Mouse (Mus musculus) intestine, embryonic 15.5 days (tissue): ENCODE measurements around the gene Adgrf3. TPM values are rescaled to one million over a fixed set of nuclear protein-coding genes. Genes with fewer than 3 reads are reported as not detected.

Source experiments
- ATAC-seq: fragments of 200-750 bp; cut with Nextera tagmentation; 2 replicates; pipeline ENCODE4 v1.8.0; 2017; ENCODE audit warnings: moderate TSS enrichment, moderate library complexity
- H3K27ac ChIP-seq: fragments of 300-500 bp; sonication (generic); 2 replicates; pipeline ENCODE4 v1.5.1; 2015; ENCODE audit warnings: mild to moderate bottlenecking, inconsistent platforms
- H3K27me3 ChIP-seq: fragments of 300-500 bp; sonication (generic); replicated peaks from 2 replicates; pipeline ENCODE4 v1.6.1; 2015; ENCODE audit warnings: inconsistent platforms
- H3K36me3 ChIP-seq: fragments of 300-500 bp; sonication (generic); 2 replicates; pipeline ENCODE4 v1.6.1; 2015; ENCODE audit warnings: inconsistent platforms
- H3K4me1 ChIP-seq: fragments of 300-500 bp; sonication (generic); replicated peaks from 2 replicates; pipeline ENCODE4 v1.6.1; 2015; ENCODE audit warnings: inconsistent platforms
- H3K4me2 ChIP-seq: fragments of 300-500 bp; sonication (generic); replicated peaks from 2 replicates; pipeline ENCODE4 v1.6.1; 2015; ENCODE audit warnings: mild to moderate bottlenecking, inconsistent platforms
- H3K4me3 ChIP-seq: fragments of 300-500 bp; sonication (generic); replicated peaks from 2 replicates; pipeline ENCODE4 v1.5.1; 2015; ENCODE audit warnings: inconsistent platforms
- H3K9ac ChIP-seq: fragments of 300-500 bp; sonication (generic); 2 replicates; pipeline ENCODE4 v1.6.1; 2015; ENCODE audit warnings: inconsistent platforms
- H3K9me3 ChIP-seq: fragments of 300-500 bp; sonication (generic); 2 replicates; pipeline ENCODE4 v1.6.1; 2016; ENCODE audit warnings: inconsistent platforms
- WGBS: fragments of 180-500 bp; shearing (Covaris S2); methylation state at CpG from one replicate; pipeline ENCODE4 v1.1.7; 2015; 5-methylcytosine and 5-hydroxymethylcytosine counted together
- polyA plus RNA-seq: library from polyadenylated mRNA; unstranded; fragments of >200 nt; fragmentation: Nextera tagmentation; extraction: Ambion mirVana; gene quantifications from 2 replicates; pipeline ENCODE4 v1.2.1, GENCODE M21; 2015

Adgrf3 gene
- polyA plus RNA-seq, 1 experiment from 2014 or later = 0.38 TPM

DNA sequence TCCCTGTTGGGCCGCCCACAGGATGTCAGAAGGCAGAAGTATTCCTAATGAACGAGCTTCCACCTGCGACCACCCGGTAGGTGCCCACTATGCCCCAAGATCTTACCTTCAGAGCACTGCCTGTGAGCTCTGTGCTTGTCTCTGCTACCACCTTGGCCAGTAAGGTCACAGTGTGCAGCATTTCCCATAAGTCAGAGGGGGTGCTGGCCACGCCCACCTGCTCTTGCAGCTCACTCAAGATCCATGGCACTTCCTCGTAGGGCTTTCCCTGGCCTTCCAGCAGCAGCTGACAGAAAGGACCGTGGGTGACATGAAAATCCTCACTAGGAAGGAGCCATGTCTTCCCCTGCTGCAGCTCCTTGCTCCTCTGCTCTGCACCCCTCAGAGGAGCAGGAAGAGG is 7.3 kb downstream of the Adgrf3 start:
- peak; percentile 59; the same call in 1 of the 2 replicates for ATAC-seq

DNA sequence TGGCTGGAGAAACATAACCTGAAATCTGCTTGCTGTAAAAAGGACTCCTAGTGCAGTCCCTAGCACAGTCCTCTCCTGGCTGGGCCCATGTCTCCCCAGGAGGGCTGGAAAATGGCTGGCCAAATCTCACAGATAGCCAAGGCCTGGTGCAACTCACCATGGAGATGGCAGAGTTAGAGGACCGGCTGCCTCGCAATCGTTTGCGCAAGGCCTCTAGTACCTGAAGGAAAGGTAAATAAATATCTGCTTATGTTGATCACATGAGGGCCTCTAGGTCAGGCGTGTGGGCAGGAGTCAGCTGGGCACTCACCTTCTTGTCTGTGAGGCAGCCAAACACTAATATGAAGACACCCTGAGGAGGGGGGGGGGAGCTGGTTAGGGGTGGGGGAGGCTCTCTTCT is 10.2 kb downstream of the Adgrf3 start:
- Histone ChIP-seq H3K36me3 (no peaks in the 10 kb centered on the region), H3K9me3 (no peaks in the 10 kb centered on the region), H3K9ac (no peak overlapping the region), H3K4me2 (no peak overlapping the region), H3K27me3 (no peaks in the 10 kb centered on the region), H3K4me1 (no peaks in the 10 kb centered on the region; the same call in 1 of the 2 replicates), H3K4me3 (no peak overlapping the region), H3K27ac (no peak overlapping the region)
- ATAC-seq = no peak
- WGBS = 84% methylated on average over 5 of the region's 5 CpGs

More for the DNA sequence above, 7.3 kb downstream of the Adgrf3 start:
- Histone ChIP-seq H3K9ac (no peak overlapping the region), H3K4me3 (no peak overlapping the region), H3K4me2 (no peak overlapping the region), H3K36me3 (no peaks in the 10 kb centered on the region), H3K27ac (no peak overlapping the region), H3K27me3 (no peaks in the 10 kb centered on the region), H3K9me3 (no peaks in the 10 kb centered on the region), H3K4me1 (peaks cover 5% of the 10 kb centered on the region; the same call in 1 of the 2 replicates)
- 69% methylated on average over 7 of the region's 7 CpGs for WGBS

DNA sequence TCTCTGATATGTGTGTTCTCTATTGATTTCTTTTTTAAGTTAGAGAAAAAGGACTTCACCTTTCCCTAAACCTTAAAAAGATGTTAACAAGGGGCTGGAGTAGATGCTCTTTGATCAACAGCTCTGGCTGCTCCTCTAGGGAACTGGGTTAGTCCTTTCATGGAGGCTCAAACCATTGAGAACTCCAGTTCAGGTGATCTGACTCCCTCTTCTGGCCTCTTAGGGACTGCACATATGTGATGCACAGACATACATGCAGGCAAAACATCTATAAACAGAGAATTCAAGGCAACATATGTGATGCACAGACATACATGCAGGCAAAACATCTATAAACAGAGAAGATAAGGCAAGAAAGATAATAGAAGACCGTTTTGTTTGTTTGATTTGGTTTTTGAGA is 13.1 kb downstream of the Adgrf3 start:
- 80% methylated on average over 1 of the region's 1 CpGs for WGBS
- H3K27ac ChIP-seq = no peak overlapping the region
- no peak overlapping the region for H3K9ac ChIP-seq
- H3K36me3 ChIP-seq = no peaks in the 10 kb centered on the region
- H3K4me1 ChIP-seq = no peaks in the 10 kb centered on the region
- no peaks in the 10 kb centered on the region for H3K27me3 ChIP-seq
- no peak overlapping the region for H3K4me3 ChIP-seq
- no peaks in the 10 kb centered on the region for H3K9me3 ChIP-seq
- H3K4me2 ChIP-seq = no peak overlapping the region
- ATAC-seq = no peak

DNA sequence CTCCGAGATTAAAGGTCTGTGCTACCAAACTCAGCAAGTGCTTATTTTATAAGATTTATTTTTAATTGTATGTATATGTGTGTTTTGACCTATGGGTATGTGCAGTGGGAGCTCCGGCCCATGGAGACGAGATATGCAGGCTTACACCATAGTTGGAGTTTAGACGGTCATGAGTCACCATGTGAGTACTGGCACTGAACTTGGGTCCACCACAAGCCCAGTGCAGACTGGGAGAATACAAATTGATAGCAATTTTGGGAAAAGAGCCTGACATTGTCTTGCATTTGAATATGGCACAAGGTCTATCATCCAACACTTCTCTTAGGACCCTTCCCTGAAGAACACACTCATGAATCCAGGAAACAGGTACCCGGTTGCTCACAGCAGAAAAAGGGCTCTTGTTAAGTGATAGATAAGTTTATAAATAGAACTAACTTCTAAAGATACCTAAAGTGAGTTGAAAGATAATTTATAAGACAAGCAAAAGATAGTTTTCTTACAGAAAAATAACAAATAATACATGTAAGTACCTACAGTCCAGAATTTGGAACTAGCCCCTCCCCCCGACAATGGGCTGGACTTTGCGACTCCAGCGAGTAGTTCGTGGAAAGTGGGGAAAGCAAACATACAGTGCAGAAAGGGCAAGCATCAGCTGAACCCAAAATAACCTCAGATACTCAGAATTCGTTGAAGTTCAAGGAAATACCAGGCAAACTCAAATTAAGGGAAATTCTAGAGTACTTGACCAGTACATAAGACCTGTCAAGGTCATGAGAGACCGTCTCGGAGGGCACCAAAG is 17.6 kb downstream of the Adgrf3 start:
- no peak overlapping the region for H3K27ac ChIP-seq
- no peaks in the 10 kb centered on the region for H3K9me3 ChIP-seq
- H3K4me1 ChIP-seq = no peaks in the 10 kb centered on the region
- no peaks in the 10 kb centered on the region for H3K27me3 ChIP-seq
- WGBS = 94% methylated on average over 12 of the region's 12 CpGs
- no peak overlapping the region for H3K9ac ChIP-seq
- no peak overlapping the region for H3K4me2 ChIP-seq
- H3K4me3 ChIP-seq = no peak overlapping the region
- peaks cover 10% of the 10 kb centered on the region; the same call in 1 of the 2 replicates for H3K36me3 ChIP-seq
- ATAC-seq = no peak

DNA sequence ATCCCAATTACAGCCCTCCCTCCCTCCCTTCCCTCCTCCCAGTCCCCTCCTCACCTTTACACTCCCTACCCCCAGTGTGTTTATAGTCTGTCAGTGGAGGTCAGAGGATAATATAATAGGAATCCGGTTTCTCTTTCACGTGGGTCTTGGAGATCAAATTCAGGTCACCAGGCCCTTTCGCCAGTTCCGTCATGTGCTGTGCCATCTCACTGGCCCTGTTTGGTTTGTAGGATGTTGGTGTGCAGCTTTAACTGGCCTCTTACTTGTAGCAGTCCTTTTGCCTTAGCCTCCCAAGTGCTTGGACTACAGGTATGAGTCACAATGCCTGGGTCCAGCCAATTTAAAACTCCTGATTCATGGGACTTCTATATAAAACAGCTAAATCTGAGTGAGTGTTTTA is 29.7 kb downstream of the Adgrf3 start:
- Histone ChIP-seq H3K36me3 (peaks cover 28% of the 10 kb centered on the region), H3K4me2 (no peak overlapping the region), H3K27ac (no peak overlapping the region), H3K4me3 (no peak overlapping the region), H3K27me3 (no peaks in the 10 kb centered on the region), H3K4me1 (no peaks in the 10 kb centered on the region), H3K9me3 (no peaks in the 10 kb centered on the region), H3K9ac (no peak overlapping the region)
- 51% methylated on average over 4 of the region's 4 CpGs for WGBS
- no peak for ATAC-seq

DNA sequence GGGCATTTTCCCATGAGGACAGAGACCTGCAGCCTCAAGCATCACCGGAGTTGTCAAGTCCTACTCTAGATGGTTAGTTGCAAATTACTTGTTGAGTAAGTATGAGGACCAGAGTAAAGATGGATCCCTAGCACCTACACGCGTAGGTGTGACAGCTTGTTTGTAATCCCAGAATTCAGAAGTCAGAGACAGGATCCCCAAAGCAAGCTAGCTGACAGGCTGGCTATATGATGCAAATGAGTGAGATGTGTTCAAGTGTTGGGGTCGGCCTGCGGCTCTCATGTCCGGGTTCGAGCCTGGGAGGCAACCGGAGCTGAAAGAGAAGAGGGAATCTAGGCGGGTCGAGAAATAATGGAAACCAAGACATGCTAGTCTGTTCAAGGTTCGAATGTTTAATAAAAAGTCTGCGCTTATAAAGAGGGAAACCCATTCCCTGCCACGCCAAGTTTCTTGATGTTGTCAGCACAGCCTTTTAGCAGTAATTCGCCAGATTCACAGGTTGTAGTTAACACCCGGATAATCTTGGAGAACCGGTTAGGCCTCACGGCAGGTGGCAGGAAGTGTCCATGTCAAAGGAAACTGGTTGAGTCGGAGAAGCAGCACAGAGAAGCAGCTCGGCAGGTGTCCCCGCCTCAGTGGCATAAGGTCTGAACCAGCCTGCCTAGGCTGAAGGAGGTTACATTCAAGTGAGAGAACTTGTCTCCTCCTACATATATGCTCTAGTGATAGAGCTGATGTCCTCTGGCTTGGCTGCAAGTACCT is 32.4 kb downstream of the Adgrf3 start:
- H3K4me2 ChIP-seq = no peak overlapping the region
- peaks cover 19% of the 10 kb centered on the region for H3K36me3 ChIP-seq
- no peaks in the 10 kb centered on the region for H3K4me1 ChIP-seq
- no peaks in the 10 kb centered on the region for H3K27me3 ChIP-seq
- H3K9me3 ChIP-seq = no peaks in the 10 kb centered on the region
- no peak overlapping the region for H3K4me3 ChIP-seq
- ATAC-seq = peak; percentile 59
- H3K9ac ChIP-seq = no peak overlapping the region
- WGBS = 40% methylated on average over 20 of the region's 20 CpGs
- no peak overlapping the region for H3K27ac ChIP-seq

DNA sequence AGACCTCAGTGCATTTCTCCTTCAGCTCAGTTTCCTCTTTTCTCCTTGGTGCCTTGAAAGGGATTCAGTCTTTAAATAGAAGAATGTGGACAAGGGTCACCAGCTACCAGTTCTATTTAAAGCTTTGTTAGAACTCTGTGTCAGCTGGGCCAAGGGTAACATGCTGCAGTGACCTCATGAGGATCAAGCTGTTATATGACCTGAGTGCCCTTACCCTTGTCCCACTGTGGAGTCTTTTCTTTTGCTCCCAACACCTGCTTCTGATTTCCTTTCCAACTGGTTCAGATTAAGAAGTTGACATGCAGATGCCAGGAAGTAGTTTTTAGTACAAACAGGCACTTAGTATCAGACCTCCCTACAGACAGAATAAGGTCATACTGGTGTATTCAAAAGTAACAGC is 33.4 kb downstream of the Adgrf3 start:
- Histone ChIP-seq H3K9me3 (no peaks in the 10 kb centered on the region), H3K36me3 (peaks cover 16% of the 10 kb centered on the region), H3K27ac (no peak overlapping the region), H3K4me1 (no peaks in the 10 kb centered on the region), H3K4me3 (no peak overlapping the region), H3K27me3 (no peaks in the 10 kb centered on the region), H3K9ac (no peak overlapping the region), H3K4me2 (no peak overlapping the region)
- ATAC-seq = 0 out of 2 replicates have a peak, but pooled peaks have one; percentile 20

DNA sequence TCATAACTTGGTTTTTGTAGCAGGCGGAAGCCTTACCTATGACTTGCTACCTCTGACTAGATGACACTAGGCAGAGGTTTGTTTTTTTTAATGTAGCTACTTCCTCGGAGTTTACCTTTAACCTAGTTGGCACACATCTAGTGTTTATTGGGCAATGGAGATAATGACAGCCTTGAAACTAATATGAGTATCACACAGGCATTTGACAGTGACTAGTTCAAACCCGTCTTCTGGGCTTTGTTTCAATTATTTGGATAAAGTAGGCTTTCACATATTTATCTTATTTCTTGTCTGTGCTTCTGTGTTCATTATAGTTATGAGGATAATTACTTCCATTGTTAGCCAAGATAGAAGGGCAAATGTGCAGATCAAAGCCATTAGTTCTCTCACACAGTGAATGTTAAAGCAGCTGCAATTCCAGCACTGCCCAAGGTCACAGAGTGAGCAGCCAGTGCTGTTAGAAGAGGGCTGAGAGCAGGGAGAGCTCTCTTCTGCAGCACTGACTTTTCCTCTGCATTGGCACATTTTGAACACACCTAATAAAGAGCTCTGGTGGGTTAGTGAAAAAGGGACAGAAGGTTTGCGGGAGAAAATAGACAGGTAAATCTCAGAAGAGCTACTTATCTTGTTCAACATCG is 35.1 kb downstream of the Adgrf3 start:
- no peak overlapping the region for H3K4me3 ChIP-seq
- H3K4me2 ChIP-seq = no peak overlapping the region
- no peaks in the 10 kb centered on the region for H3K4me1 ChIP-seq
- no peak overlapping the region for H3K9ac ChIP-seq
- ATAC-seq = peak; percentile 77
- H3K9me3 ChIP-seq = no peaks in the 10 kb centered on the region
- peak overlapping the region; percentile 69 for H3K27ac ChIP-seq
- H3K36me3 ChIP-seq = peaks cover 9% of the 10 kb centered on the region
- no peaks in the 10 kb centered on the region for H3K27me3 ChIP-seq
- WGBS = 72% methylated on average over 5 of the region's 5 CpGs

DNA sequence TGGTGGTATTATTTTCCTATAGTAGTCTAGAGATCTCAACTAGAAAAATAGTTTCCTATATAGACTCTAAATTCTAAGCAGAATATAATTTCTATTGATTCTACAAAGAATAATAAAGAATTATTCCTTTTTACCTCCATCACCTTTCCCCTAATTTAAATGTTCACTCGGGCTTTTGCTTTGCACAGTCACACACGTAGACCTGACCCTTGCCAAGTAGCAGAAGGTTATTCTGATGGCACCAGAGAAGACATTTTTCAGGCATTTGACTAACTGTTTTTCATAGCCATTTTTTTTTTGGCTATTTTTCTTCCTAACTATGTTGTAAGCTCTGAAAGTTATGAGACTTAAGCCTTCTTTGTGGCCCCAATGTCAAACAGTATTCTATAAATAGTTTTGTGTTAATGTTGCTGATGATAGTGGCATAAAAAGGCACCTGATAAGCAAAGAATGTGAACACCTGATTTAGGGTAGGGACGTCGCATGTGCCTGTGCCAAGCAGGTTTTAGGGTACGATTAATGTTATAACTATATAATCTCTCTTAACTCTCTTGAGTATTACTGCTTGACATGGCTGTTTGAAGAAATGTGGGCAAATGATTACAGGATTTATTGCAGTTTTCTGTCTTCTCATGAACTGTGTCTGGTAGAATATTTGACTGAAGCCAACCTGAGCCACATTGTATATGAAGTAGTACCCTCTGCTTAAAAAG is 40.1 kb downstream of the Adgrf3 start:
- Histone ChIP-seq H3K9me3 (no peaks in the 10 kb centered on the region), H3K9ac (no peak overlapping the region), H3K4me3 (no peak overlapping the region), H3K4me2 (no peak overlapping the region), H3K36me3 (no peaks in the 10 kb centered on the region), H3K27me3 (no peaks in the 10 kb centered on the region), H3K27ac (no peak overlapping the region), H3K4me1 (no peaks in the 10 kb centered on the region)
- no peak for ATAC-seq
- 75% methylated on average over 5 of the region's 5 CpGs for WGBS

DNA sequence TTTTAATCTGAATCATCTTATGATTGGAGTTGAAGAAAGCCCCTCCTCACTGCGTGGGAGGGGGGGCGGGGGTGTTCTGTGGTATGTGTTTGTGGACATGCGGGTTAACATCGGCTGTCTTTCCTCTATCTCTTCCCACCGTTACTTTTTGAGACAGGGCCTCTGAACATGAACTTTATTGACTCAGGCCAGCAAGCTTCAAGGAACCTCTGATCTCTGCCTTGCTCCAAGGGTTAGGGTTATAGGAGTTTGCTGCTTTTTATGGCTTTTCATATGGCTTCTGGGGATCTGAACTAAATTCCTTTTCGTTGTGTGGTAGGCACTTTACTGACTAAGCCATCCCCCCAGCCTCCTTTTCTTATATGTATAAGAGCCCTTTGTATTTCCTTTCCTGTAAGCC is 43.2 kb downstream of the Adgrf3 start:
- peak; percentile 53 for ATAC-seq
- Histone ChIP-seq H3K4me2 (no peak overlapping the region), H3K27me3 (no peaks in the 10 kb centered on the region), H3K4me1 (no peaks in the 10 kb centered on the region), H3K4me3 (no peak overlapping the region), H3K9me3 (no peaks in the 10 kb centered on the region), H3K27ac (0 out of 2 replicates have a peak overlapping the region, but pooled peaks have one; percentile 17), H3K36me3 (no peaks in the 10 kb centered on the region), H3K9ac (no peak overlapping the region)
- WGBS = 58% methylated on average over 6 of the region's 6 CpGs

DNA sequence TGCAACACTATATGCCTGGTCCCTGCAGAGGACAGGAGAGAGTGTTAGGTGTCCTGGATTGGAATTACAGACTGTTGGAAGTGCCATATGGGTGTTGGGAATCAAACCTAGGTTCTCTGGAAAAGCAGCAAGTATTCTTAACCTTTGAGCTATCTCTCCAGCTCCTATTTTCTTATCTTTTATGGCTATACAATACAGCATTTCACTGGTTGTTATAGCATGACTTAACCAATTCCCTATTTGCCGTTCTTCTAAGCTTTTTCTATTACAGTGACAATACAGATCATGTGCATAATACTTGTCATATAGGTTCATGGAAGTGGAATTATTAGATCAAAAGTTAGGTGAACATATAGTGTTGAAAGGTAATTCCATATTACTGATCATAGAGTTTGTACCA is 43.7 kb downstream of the Adgrf3 start:
- ATAC-seq = peak; percentile 68
- H3K4me2 ChIP-seq = no peak overlapping the region
- no peak overlapping the region for H3K9ac ChIP-seq
- H3K4me3 ChIP-seq = no peak overlapping the region
- H3K4me1 ChIP-seq = no peaks in the 10 kb centered on the region
- no peaks in the 10 kb centered on the region for H3K36me3 ChIP-seq
- H3K9me3 ChIP-seq = no peaks in the 10 kb centered on the region
- H3K27ac ChIP-seq = peak overlapping the region; percentile 23; the same call in 1 of the 2 replicates
- H3K27me3 ChIP-seq = no peaks in the 10 kb centered on the region
- 66% methylated on average over 1 of the region's 1 CpGs for WGBS

DNA sequence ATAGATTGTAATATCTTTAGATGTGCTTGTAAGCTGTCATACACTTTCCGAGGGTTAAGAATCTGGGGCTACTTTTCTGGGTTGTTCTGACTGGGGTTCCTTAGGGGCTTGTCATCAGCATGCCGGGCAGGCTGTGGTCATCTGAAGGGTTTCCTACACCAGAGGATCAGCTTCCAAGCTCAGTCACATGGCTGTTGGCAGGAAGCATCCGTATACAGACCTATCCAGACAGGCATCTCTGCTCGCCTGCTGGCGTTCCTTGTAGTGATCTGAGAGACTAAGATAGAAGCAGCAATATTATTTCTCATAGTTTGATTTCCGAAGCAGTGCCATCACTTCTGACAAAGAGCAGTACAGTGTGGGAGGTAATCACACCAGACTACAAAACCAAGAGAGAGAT is 45.9 kb downstream of the Adgrf3 start:
- Histone ChIP-seq H3K27ac (no peak overlapping the region), H3K4me3 (no peak overlapping the region), H3K27me3 (no peaks in the 10 kb centered on the region), H3K4me2 (no peak overlapping the region), H3K9me3 (no peaks in the 10 kb centered on the region), H3K36me3 (no peaks in the 10 kb centered on the region), H3K4me1 (0 out of 2 replicates have a peak, but pooled peaks cover 4% of the 10 kb centered on the region), H3K9ac (no peak overlapping the region)
- no peak for ATAC-seq
- 76% methylated on average over 6 of the region's 6 CpGs for WGBS
